Mouse (Mus musculus): ENCODE measurements around the gene Ralgapa2. TPM values are rescaled to one million over a fixed set of nuclear protein-coding genes. Genes with fewer than 3 reads are reported as not detected.

Ralgapa2 gene
- polyA plus RNA-seq, 1 experiment from 2014 or later: 7.7 TPM

GRCm38 (mm10) chr2:146313811-146314210 lies 198.3 kb downstream of the Ralgapa2 start:
- 78% methylated on average over 4 of the region's 4 CpGs for WGBS
- Histone ChIP-seq H3K36me3 (no peaks in the 10 kb centered on the region), H3K4me3 (no peak overlapping the region), H3K9ac (no peak overlapping the region), H3K27me3 (no peaks in the 10 kb centered on the region), H3K27ac (no peak overlapping the region), H3K4me2 (no peak overlapping the region), H3K9me3 (no peaks in the 10 kb centered on the region), H3K4me1 (peaks cover 8% of the 10 kb centered on the region; the same call in 1 of the 2 replicates)
- no peak for ATAC-seq (ENCODE audit: borderline replicate concordance, extremely low read depth, low FRiP score, low TSS enrichment)

- Histone ChIP-seq H3K4me1 (peaks cover 8% of the 10 kb centered on the region; the same call in 1 of the 2 replicates), H3K9ac (no peak overlapping the region), H3K36me3 (no peaks in the 10 kb centered on the region), H3K27ac (no peak overlapping the region), H3K27me3 (no peaks in the 10 kb centered on the region), H3K9me3 (no peaks in the 10 kb centered on the region), H3K4me3 (no peak overlapping the region), H3K4me2 (no peak overlapping the region)
- WGBS: 74% methylated on average over 3 of the region's 3 CpGs
- ATAC-seq (ENCODE audit: borderline replicate concordance, extremely low read depth, low FRiP score, low TSS enrichment): no peak
Measured at GRCm38 (mm10) chr2:146310760-146311159, 201.4 kb downstream of the Ralgapa2 start.

- Histone ChIP-seq H3K27me3 (no peaks in the 10 kb centered on the region), H3K4me3 (no peak overlapping the region), H3K9me3 (no peaks in the 10 kb centered on the region), H3K27ac (no peak overlapping the region), H3K36me3 (no peaks in the 10 kb centered on the region), H3K4me2 (no peak overlapping the region; the same call in 1 of the 2 replicates), H3K4me1 (peaks cover 8% of the 10 kb centered on the region; the same call in 1 of the 2 replicates), H3K9ac (no peak overlapping the region)
- ATAC-seq (ENCODE audit: borderline replicate concordance, extremely low read depth, low FRiP score, low TSS enrichment): peak; percentile 82
- WGBS: 45% methylated on average over 6 of the region's 6 CpGs
Measured at GRCm38 (mm10) chr2:146310291-146310690, 201.9 kb downstream of the Ralgapa2 start.

GRCm38 (mm10) chr2:146309413-146309812 lies 202.7 kb downstream of the Ralgapa2 start:
- no peak overlapping the region for H3K9ac ChIP-seq
- ATAC-seq (ENCODE audit: borderline replicate concordance, extremely low read depth, low FRiP score, low TSS enrichment): no peak
- no peak overlapping the region for H3K4me3 ChIP-seq
- H3K36me3 ChIP-seq: no peaks in the 10 kb centered on the region
- no peak overlapping the region for H3K4me2 ChIP-seq
- no peaks in the 10 kb centered on the region for H3K27me3 ChIP-seq
- WGBS: 81% methylated on average over 2 of the region's 2 CpGs
- H3K27ac ChIP-seq: no peak overlapping the region
- no peaks in the 10 kb centered on the region for H3K9me3 ChIP-seq
- H3K4me1 ChIP-seq: peaks cover 8% of the 10 kb centered on the region; the same call in 1 of the 2 replicates

GRCm38 (mm10) chr2:146307060-146307459 lies 205.1 kb downstream of the Ralgapa2 start:
- Histone ChIP-seq H3K36me3 (no peaks in the 10 kb centered on the region), H3K4me2 (no peak overlapping the region), H3K4me1 (peaks cover 8% of the 10 kb centered on the region; the same call in 1 of the 2 replicates), H3K9ac (no peak overlapping the region), H3K9me3 (no peaks in the 10 kb centered on the region), H3K27ac (no peak overlapping the region), H3K27me3 (no peaks in the 10 kb centered on the region), H3K4me3 (no peak overlapping the region)
- ATAC-seq (ENCODE audit: borderline replicate concordance, extremely low read depth, low FRiP score, low TSS enrichment): no peak
- 28% methylated on average over 3 of the region's 3 CpGs for WGBS

- Histone ChIP-seq H3K4me1 (no peaks in the 10 kb centered on the region), H3K4me2 (no peak overlapping the region), H3K4me3 (no peak overlapping the region), H3K9ac (no peak overlapping the region), H3K27me3 (no peaks in the 10 kb centered on the region), H3K27ac (no peak overlapping the region), H3K9me3 (no peaks in the 10 kb centered on the region), H3K36me3 (no peaks in the 10 kb centered on the region)
- ATAC-seq (ENCODE audit: borderline replicate concordance, extremely low read depth, low FRiP score, low TSS enrichment): no peak
- 48% methylated on average over 9 of the region's 9 CpGs for WGBS
Measured at GRCm38 (mm10) chr2:146302094-146302699, 209.9 kb downstream of the Ralgapa2 start.

- H3K36me3 ChIP-seq: no peaks in the 10 kb centered on the region
- no peak for ATAC-seq (ENCODE audit: borderline replicate concordance, extremely low read depth, low FRiP score, low TSS enrichment)
- no peaks in the 10 kb centered on the region for H3K4me1 ChIP-seq
- 82% methylated on average over 1 of the region's 1 CpGs for WGBS
- H3K9ac ChIP-seq: no peak overlapping the region
- H3K27me3 ChIP-seq: no peaks in the 10 kb centered on the region
- no peak overlapping the region for H3K27ac ChIP-seq
- H3K4me2 ChIP-seq: no peak overlapping the region
- no peaks in the 10 kb centered on the region for H3K9me3 ChIP-seq
- no peak overlapping the region for H3K4me3 ChIP-seq
Measured at GRCm38 (mm10) chr2:146300500-146301020, 211.6 kb downstream of the Ralgapa2 start.

GRCm38 (mm10) chr2:146299841-146300460 lies 212.2 kb downstream of the Ralgapa2 start:
- H3K4me1 ChIP-seq: no peaks in the 10 kb centered on the region
- no peaks in the 10 kb centered on the region for H3K9me3 ChIP-seq
- H3K4me2 ChIP-seq: no peak overlapping the region
- H3K4me3 ChIP-seq: no peak overlapping the region
- no peak overlapping the region for H3K27ac ChIP-seq
- 71% methylated on average over 3 of the region's 3 CpGs for WGBS
- H3K27me3 ChIP-seq: no peaks in the 10 kb centered on the region
- ATAC-seq (ENCODE audit: borderline replicate concordance, extremely low read depth, low FRiP score, low TSS enrichment): no peak
- H3K36me3 ChIP-seq: no peaks in the 10 kb centered on the region
- H3K9ac ChIP-seq: no peak overlapping the region

GRCm38 (mm10) chr2:146293538-146293937 lies 218.6 kb downstream of the Ralgapa2 start:
- Histone ChIP-seq H3K36me3 (no peaks in the 10 kb centered on the region), H3K27ac (no peak overlapping the region), H3K27me3 (no peaks in the 10 kb centered on the region), H3K9me3 (no peaks in the 10 kb centered on the region), H3K9ac (no peak overlapping the region), H3K4me3 (no peak overlapping the region), H3K4me2 (no peak overlapping the region), H3K4me1 (no peaks in the 10 kb centered on the region)
- no peak for ATAC-seq (ENCODE audit: borderline replicate concordance, extremely low read depth, low FRiP score, low TSS enrichment)
- 72% methylated on average over 9 of the region's 9 CpGs for WGBS

GRCm38 (mm10) chr2:146290871-146291637 lies 221.1 kb downstream of the Ralgapa2 start:
- H3K27ac ChIP-seq: no peak overlapping the region
- 57% methylated on average over 14 of the region's 14 CpGs for WGBS
- no peak overlapping the region for H3K4me3 ChIP-seq
- ATAC-seq (ENCODE audit: borderline replicate concordance, extremely low read depth, low FRiP score, low TSS enrichment): no peak
- no peaks in the 10 kb centered on the region for H3K27me3 ChIP-seq
- no peak overlapping the region for H3K9ac ChIP-seq
- no peaks in the 10 kb centered on the region for H3K9me3 ChIP-seq
- H3K4me1 ChIP-seq: no peaks in the 10 kb centered on the region
- no peak overlapping the region for H3K4me2 ChIP-seq
- no peaks in the 10 kb centered on the region for H3K36me3 ChIP-seq

GRCm38 (mm10) chr2:146290366-146290765 lies 221.8 kb downstream of the Ralgapa2 start:
- no peak overlapping the region for H3K4me2 ChIP-seq
- H3K4me3 ChIP-seq: no peak overlapping the region
- WGBS: 90% methylated on average over 6 of the region's 6 CpGs
- no peaks in the 10 kb centered on the region for H3K9me3 ChIP-seq
- no peak overlapping the region for H3K27ac ChIP-seq
- no peak overlapping the region for H3K9ac ChIP-seq
- no peaks in the 10 kb centered on the region for H3K4me1 ChIP-seq
- ATAC-seq (ENCODE audit: borderline replicate concordance, extremely low read depth, low FRiP score, low TSS enrichment): no peak
- H3K27me3 ChIP-seq: no peaks in the 10 kb centered on the region
- no peaks in the 10 kb centered on the region for H3K36me3 ChIP-seq

GRCm38 (mm10) chr2:146289394-146289793 lies 222.8 kb downstream of the Ralgapa2 start:
- Histone ChIP-seq H3K36me3 (no peaks in the 10 kb centered on the region), H3K27ac (no peak overlapping the region), H3K27me3 (no peaks in the 10 kb centered on the region), H3K4me3 (no peak overlapping the region), H3K4me1 (no peaks in the 10 kb centered on the region), H3K9ac (no peak overlapping the region), H3K4me2 (no peak overlapping the region), H3K9me3 (no peaks in the 10 kb centered on the region)
- WGBS: 68% methylated on average over 4 of the region's 4 CpGs
- ATAC-seq (ENCODE audit: borderline replicate concordance, extremely low read depth, low FRiP score, low TSS enrichment): no peak

Data from lung, embryonic 15.5 days (tissue).